Mouse (Mus musculus) T-helper 1 cell (primary cell): ENCODE results near the gene Fars2.

Experiments
- in situ Hi-C: fragments of 300-600 bp; cut with MboI, MseI; formaldehyde crosslinking; loops from one replicate; pipeline ENCODE4 v1.15.1; 2025; ENCODE audit warnings: high pct_unique_total_duplicates

Gene Fars2

GRCm38 (mm10) chr13:36506315-36506714 is 389.1 kb downstream of the Fars2 start:
- in situ Hi-C loops, result no loop called here

DNA sequence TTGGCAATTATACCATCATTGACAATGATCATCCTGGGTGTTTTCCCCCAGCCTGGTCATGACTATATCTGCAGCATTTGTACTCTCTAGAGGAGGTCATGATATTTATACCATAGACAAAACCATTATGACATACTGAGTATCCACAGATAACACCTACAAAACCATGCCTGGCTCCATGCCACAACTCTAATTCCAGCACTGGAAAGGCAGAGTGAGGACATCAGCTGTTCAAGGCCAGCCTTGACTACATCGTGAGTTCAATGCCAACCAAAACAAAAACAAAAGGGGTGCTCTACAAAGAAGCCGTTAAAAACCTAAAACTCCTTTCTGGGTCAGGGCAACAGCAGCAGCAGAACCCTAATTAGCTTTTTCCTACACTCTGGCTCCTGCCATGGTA is 392.9 kb downstream of the Fars2 start:
- in situ Hi-C loops, result no loop called here

DNA sequence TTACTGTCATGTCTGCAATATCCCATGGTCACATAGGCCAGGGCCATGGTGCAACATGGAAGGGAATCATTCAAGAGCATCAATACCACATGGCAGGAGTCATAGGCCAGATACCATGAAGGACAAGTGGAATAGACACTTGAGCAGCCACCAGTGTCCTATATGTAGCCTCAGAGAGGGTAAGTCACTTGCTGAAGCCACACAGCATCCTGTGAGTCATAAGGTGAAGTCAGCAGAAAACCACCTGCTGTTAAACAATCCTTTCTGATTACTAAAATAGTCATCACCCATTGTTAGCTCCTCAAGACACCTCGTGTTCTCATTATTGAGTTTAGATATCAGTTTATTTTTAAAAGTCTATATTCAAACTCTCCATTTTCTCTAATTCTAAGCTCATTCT is 395.9 kb downstream of the Fars2 start:
- in situ Hi-C loops, result no loop called here

DNA sequence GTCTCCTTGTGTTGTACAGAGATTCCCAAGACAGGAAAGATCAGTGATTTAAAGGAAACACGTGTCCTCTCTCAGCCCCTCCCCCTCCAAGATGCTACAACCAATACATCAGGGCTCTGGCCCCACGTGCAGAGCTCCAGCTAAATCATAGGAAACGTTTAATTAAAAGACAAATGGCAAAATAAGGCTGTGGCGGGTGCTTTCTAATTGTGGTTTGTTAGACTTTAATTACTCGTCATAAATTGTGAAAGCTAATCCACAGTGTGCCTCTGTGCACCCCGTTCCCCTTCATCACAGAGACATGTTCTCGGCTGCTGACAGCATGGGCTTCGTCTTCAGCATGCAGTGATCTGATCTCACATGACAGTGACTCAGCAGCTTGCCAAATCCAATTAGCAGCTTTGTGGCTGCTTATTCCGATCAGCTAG is 400.9 kb downstream of the Fars2 start:
- in situ Hi-C loops, result loop anchor here (5.0 kb wide), 1 partner anchor 579 kb away; no protein-coding TSS in a partner anchor

- in situ Hi-C loops, result no loop called here
Observed at GRCm38 (mm10) chr13:36527761-36528160, 410.5 kb downstream of the Fars2 start.

GRCm38 (mm10) chr13:36528223-36528895 is 411.1 kb downstream of the Fars2 start:
- in situ Hi-C loops, result no loop called here

DNA sequence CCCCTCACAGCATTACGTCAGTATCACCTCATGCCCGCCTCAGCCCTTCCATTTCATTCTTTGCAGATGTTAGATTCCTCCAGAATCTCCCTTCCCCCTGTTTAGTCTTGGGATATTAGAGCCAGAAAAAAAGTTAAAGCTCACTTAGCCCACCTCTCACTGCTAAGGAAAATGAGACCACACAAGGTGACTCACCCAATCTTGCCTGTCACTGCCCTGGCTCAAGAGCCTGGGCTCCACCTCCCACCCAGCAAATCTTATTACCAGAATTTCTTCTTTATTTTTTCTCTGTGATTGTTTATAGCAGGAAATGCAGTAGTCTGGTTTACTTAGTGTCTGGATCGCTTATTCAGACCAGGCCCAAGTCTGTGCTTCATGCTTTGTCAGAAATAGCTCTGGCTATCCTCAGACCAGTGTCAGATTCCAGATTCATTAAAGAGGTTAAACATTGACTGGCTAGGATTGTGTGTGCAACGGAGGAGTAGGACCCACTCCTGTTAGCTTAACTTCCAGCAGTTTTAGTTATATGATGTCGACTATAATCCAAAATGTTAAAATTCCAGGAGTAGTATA is 412.3 kb downstream of the Fars2 start:
- in situ Hi-C loops, result no loop called here

- in situ Hi-C loops, result no loop called here
Observed at GRCm38 (mm10) chr13:36530852-36531251, 413.6 kb downstream of the Fars2 start.

DNA sequence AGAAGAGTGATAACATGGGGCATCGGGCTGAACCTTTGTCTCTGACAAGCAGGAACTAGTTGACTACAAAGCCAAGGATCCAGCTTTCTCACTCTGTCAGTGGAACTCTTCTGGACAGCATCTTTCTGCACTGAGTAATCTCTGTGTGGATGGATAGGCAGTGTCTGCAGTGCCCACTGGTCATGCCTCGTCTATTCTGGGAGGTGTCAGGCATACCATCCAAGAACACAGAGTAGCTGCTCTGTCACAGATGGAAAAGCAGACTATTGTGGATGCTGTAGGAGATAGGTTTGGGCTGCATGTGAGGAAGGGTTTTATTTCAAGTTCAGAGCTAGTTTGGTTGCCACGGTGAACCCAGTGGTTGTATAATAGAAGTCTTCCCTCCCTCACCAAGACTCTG is 414.7 kb downstream of the Fars2 start:
- in situ Hi-C loops, result no loop called here

DNA sequence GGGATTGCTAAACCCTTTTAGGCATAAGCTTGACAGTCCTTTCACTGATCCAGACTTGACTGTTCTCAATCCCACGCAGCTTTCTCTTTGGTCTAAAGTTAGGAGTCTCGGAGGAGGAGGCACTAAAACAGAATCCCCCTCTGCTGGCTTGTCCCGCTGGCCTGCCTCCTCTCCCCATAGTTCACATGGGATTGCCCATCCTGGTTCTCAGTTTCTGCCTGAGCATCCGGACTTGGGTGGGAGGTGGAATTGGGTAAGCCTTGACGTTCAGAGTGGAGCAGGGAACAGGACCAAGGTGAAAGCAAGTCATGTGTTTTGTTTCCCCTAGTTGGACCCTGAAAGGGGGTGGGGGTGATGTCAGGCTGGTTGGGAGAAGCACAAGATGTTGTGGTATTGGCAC is 415.9 kb downstream of the Fars2 start:
- in situ Hi-C loops, result no loop called here

DNA sequence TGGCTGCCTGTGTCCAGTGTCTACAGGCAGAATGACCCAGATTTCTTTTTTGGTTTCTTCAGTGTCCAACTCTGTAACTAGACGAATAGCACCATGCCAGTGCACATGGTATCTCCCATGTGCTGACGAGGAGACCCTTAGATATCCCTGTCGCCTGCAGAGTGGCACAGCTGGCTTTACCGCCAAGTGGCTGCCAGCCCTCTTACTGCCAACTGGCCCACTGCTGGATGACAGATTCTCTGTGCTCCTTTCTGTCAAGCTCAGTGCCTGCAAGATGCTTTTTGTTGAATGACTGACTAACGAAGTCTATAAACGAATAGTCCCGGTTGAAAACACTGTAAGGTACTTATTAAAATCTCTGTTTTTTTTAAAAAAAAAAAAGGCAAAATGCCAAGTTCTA is 416.3 kb downstream of the Fars2 start:
- in situ Hi-C loops, result no loop called here

DNA sequence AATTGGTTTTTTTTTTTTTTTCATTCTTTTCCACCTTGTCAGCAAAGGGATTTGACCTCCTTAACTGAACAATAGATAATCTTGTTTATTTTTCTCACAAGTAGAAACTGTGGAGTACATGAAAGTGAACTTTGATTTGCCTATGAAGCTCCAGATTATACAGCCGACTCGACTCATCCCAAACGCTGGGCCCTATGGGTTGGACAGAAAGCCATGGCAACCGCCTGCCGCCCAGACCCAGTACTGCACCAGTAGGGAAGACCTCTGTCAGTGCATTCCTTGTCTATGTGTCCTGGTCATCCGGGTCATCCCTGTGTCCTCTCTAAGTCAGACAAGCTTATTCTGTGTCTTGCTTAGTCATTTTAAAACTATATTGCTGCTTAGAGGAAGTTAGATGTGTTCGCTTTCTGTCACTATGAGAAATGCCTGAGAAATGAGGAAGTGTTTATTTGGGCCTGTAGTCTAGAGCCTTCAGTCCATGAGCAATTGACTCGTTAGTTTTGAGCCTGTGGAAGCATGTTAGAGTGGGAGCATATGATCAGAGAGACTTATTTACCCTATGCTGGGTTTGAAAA is 416.8 kb downstream of the Fars2 start:
- in situ Hi-C loops, result no loop called here

GRCm38 (mm10) chr13:36537580-36537979 is 420.4 kb downstream of the Fars2 start:
- in situ Hi-C loops, result no loop called here

DNA sequence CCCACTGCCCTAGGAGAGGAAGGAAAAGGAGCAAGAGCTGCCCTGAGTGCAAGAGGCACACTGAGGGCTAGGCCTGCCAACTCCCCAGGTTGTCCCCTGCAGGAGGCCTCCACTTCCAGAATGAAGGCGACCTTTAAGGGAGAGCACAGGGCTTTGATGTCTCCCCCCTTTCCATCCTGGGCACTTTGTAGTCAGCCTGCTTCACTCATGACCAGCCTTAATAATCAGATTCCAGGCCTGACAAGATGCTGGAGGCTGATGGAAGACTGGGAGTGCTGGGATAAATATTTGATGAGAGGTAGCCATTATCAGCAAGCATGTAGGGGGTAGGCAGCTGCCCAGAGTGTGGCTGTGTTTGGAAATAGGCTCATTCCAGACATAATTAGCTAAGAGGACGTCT is 421.2 kb downstream of the Fars2 start:
- in situ Hi-C loops, result no loop called here

DNA sequence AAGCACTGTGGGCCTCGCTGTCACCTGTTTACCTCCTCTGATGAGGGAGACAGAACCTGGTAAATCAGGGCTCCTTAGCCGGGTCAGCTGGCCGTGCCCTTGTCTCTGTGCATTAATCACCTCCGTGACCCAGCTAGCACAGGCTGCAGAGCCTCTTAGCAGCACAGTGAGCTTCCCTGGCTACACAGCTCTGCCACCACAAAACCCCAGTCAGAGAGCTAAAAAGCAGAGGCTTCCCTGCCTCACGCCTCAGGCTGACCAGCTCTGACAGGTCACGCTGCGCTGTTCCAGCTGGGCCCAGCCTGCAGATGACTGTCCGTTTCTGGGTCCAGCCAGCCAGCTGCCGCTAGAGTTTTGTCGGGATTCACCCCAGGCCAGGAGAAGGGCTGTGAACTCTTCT is 423.0 kb downstream of the Fars2 start:
- in situ Hi-C loops, result no loop called here

- in situ Hi-C loops, result no loop called here
Observed at GRCm38 (mm10) chr13:36541287-36541780, 424.1 kb downstream of the Fars2 start.

GRCm38 (mm10) chr13:36550694-36551093 is 433.5 kb downstream of the Fars2 start:
- in situ Hi-C loops, result no loop called here

- in situ Hi-C loops, result no loop called here
Observed at GRCm38 (mm10) chr13:36552522-36553246, 435.5 kb downstream of the Fars2 start.

DNA sequence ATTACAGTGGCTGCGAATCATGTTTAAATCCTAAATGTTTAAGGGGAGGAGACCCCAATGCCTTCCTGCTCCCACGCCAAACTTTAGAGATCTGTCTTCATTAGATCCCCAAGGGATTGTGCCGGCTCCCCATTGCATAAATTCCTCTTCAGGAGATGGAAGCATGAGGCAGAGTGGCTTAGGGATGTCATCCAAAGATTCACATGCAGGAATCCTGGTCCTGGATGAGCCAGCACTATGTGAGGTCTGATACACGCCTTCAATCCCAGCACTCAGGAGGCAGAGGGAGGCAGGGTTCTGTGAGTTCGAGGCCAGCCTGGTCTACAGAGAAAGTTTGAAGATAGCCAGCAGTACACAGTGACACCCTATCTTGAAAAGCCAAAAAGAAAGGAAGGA is 436.0 kb downstream of the Fars2 start:
- in situ Hi-C loops, result no loop called here

- in situ Hi-C loops, result no loop called here
Observed at GRCm38 (mm10) chr13:36554743-36555142, 437.5 kb downstream of the Fars2 start.

GRCm38 (mm10) chr13:36562447-36563441 is 445.5 kb downstream of the Fars2 start:
- in situ Hi-C loops, result no loop called here
